Mouse (Mus musculus) erythroid progenitor cell, adult 5-6 weeks (primary cell): ENCODE measurements around the gene Gnl3. TPM values are rescaled to one million over a fixed set of nuclear protein-coding genes. Genes with fewer than 3 reads are reported as not detected.

Experiments
- total RNA-seq, 2 experiments: library from RNA; stranded (forward) in 1 of 2; stranded (reverse) in 1 of 2; fragments of 150-400 nt in 1 of 2; fragments of 186-747, 209-891 nt in 1 of 2; gene quantifications; 2 replicates each; pipeline versions ENCODE4 v1.2.3 to v1.2.4; 2015 to 2017; ENCODE audit warnings: low replicate concordance in 2 of 2

Gnl3 gene
- total RNA-seq, 2 experiments from 2014 or later: 40.5 to 53.7 TPM

Other genes starting within 250 kb of the Gnl3 start
- 4.3 and 5.4 TPM in 2 replicates for gene Tmem110, start 193.6 kb downstream of the Gnl3 start, total RNA-seq (2015; ENCODE audit: low replicate concordance)
- gene Tmem110, start 193.6 kb downstream of the Gnl3 start, total RNA-seq (2017; ENCODE audit: low replicate concordance): 1.7 and 1.8 TPM in 2 replicates
- gene Mustn1, start 140.0 kb downstream of the Gnl3 start, total RNA-seq (2015; ENCODE audit: low replicate concordance): not detected in 2 replicates
- gene Mustn1, start 140.0 kb downstream of the Gnl3 start, total RNA-seq (2017; ENCODE audit: low replicate concordance): not detected in 2 replicates
- not detected in 2 replicates for gene Itih4, start 132.7 kb downstream of the Gnl3 start, total RNA-seq (2015; ENCODE audit: low replicate concordance)
- gene Itih4, start 132.7 kb downstream of the Gnl3 start, total RNA-seq (2017; ENCODE audit: low replicate concordance): not detected in 2 replicates
- not detected in 2 replicates for gene Itih3, start 95.4 kb downstream of the Gnl3 start, total RNA-seq (2015; ENCODE audit: low replicate concordance)
- gene Itih3, start 95.4 kb downstream of the Gnl3 start, total RNA-seq (2017; ENCODE audit: low replicate concordance): not detected in 2 replicates
- gene Itih1, start 75.9 kb downstream of the Gnl3 start, total RNA-seq (2015; ENCODE audit: low replicate concordance): not detected in 2 replicates
- gene Itih1, start 75.9 kb downstream of the Gnl3 start, total RNA-seq (2017; ENCODE audit: low replicate concordance): not detected in 2 replicates
- 0.36 and 2.9 TPM in 2 replicates for gene Nek4, start 67.8 kb downstream of the Gnl3 start, total RNA-seq (2015; ENCODE audit: low replicate concordance)
- 1.8 and 2.2 TPM in 2 replicates for gene Nek4, start 67.8 kb downstream of the Gnl3 start, total RNA-seq (2017; ENCODE audit: low replicate concordance)
- gene Glt8d1, start 17.8 kb downstream of the Gnl3 start, total RNA-seq (2015; ENCODE audit: low replicate concordance): 21.0 and 37.8 TPM in 2 replicates
- 7.1 and 16.7 TPM in 2 replicates for gene Glt8d1, start 17.8 kb downstream of the Gnl3 start, total RNA-seq (2017; ENCODE audit: low replicate concordance)
- 77.8 and 139 TPM in 2 replicates for gene Spcs1, start 17.5 kb downstream of the Gnl3 start, total RNA-seq (2015; ENCODE audit: low replicate concordance)
- 41.7 and 80.6 TPM in 2 replicates for gene Spcs1, start 17.5 kb downstream of the Gnl3 start, total RNA-seq (2017; ENCODE audit: low replicate concordance)
- 137 and 157 TPM in 2 replicates for gene Pbrm1, start within 50 bp of the Gnl3 start, total RNA-seq (2015; ENCODE audit: low replicate concordance)
- 163 and 194 TPM in 2 replicates for gene Pbrm1, start within 50 bp of the Gnl3 start, total RNA-seq (2017; ENCODE audit: low replicate concordance)
- gene Smim4, start 109.8 kb upstream of the Gnl3 start, total RNA-seq (2015; ENCODE audit: low replicate concordance): 20.2 and 35.2 TPM in 2 replicates
- gene Smim4, start 109.8 kb upstream of the Gnl3 start, total RNA-seq (2017; ENCODE audit: low replicate concordance): 11.2 and 15.3 TPM in 2 replicates
- 10.9 and 25.2 TPM in 2 replicates for gene Nt5dc2, start 111.9 kb upstream of the Gnl3 start, total RNA-seq (2015; ENCODE audit: low replicate concordance)
- 9.9 and 11.0 TPM in 2 replicates for gene Nt5dc2, start 111.9 kb upstream of the Gnl3 start, total RNA-seq (2017; ENCODE audit: low replicate concordance)
- 27.2 TPM in 1 of 2 replicates, not detected in the other for gene Stab1, start 149.5 kb upstream of the Gnl3 start, total RNA-seq (2015; ENCODE audit: low replicate concordance)
- 0.64 TPM in 1 of 2 replicates, not detected in the other for gene Stab1, start 149.5 kb upstream of the Gnl3 start, total RNA-seq (2017; ENCODE audit: low replicate concordance)
- gene Tnnc1, start 189.2 kb upstream of the Gnl3 start, total RNA-seq (2015; ENCODE audit: low replicate concordance): not detected in 2 replicates
- not detected in 2 replicates for gene Tnnc1, start 189.2 kb upstream of the Gnl3 start, total RNA-seq (2017; ENCODE audit: low replicate concordance)
- gene Nisch, start 197.8 kb upstream of the Gnl3 start, total RNA-seq (2015; ENCODE audit: low replicate concordance): 55.1 and 59.1 TPM in 2 replicates
- 48.8 and 49.1 TPM in 2 replicates for gene Nisch, start 197.8 kb upstream of the Gnl3 start, total RNA-seq (2017; ENCODE audit: low replicate concordance)
- not detected in 2 replicates for gene Sema3g, start 198.7 kb upstream of the Gnl3 start, total RNA-seq (2015; ENCODE audit: low replicate concordance)
- gene Sema3g, start 198.7 kb upstream of the Gnl3 start, total RNA-seq (2017; ENCODE audit: low replicate concordance): not detected in 2 replicates
- 2.1 and 7.2 TPM in 2 replicates for gene Phf7, start 232.2 kb upstream of the Gnl3 start, total RNA-seq (2015; ENCODE audit: low replicate concordance)
- 3.1 and 4.4 TPM in 2 replicates for gene Phf7, start 232.2 kb upstream of the Gnl3 start, total RNA-seq (2017; ENCODE audit: low replicate concordance)
- 15.5 and 23.8 TPM in 2 replicates for gene Bap1, start 232.3 kb upstream of the Gnl3 start, total RNA-seq (2015; ENCODE audit: low replicate concordance)
- 42.6 and 58.7 TPM in 2 replicates for gene Bap1, start 232.3 kb upstream of the Gnl3 start, total RNA-seq (2017; ENCODE audit: low replicate concordance)